22 mouse cellular contexts compared by ENCODE assay signal in the genomic region with DNA sequence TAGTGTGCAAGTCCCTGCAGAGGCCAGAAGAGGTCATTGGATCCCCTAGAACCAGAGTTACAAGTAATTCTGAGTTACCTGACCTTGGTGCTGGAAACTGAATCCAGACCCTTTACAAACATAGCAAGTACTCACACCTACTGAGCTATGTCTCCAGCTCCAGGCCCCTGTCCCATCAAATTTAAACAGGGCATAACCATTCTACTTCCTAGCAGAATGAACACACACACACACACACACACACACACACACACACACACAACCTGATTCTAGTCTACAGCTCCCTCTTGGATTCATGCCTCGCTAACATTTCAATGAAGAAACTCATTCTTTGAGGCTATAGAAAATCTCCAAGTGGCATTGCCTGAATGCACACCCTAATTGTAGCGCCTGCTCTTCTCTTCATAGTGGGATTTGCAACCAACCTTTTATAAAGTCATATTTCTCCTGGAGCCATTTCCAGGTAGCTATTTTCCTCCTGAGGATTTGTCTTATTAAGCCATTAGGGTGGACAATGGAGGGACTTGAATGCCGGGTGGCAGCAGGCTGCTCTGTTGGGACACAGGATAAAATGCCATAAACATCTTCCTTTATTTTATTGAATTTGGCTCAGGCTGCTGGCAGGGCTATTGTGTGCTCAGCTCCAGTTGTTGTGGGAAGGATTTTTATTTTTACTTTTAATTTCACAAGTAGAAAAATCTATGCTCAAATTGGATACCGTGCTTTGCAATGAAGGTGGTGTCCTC.
DNase-seq lines count a peak whose midpoint lies in the region; ATAC-seq and TF ChIP-seq lines count a peak whose summit lies in the region.
"Had no signal": no experiment of that assay in that cellular context is flagged by ENCODE, and none has a peak within 500 bp of the region (broad histone marks: within the 10 kb centered on the region; RNA-seq: fewer than 3 reads in every experiment).

No protein-coding gene starts in this region.

- no peaks in the 10 kb centered on the region for H3K36me3 ChIP-seq in forebrain, embryonic 12.5 days (replicated peaks)
- no peaks in the 10 kb centered on the region for H3K36me3 ChIP-seq in forebrain, postnatal 0 days (ENCODE audit: insufficient read depth)
- H3K36me3 ChIP-seq in hindbrain, embryonic 14.5 days (replicated peaks; ENCODE audit: control insufficient read depth, insufficient read depth), result no peaks in the 10 kb centered on the region
- H3K36me3 ChIP-seq in hindbrain, postnatal 0 days (ENCODE audit: insufficient read depth, low read length), result no peaks in the 10 kb centered on the region
- H3K36me3 ChIP-seq in midbrain, embryonic 16.5 days (ENCODE audit: control insufficient read depth, insufficient read depth, low read length), result no peaks in the 10 kb centered on the region
- H3K36me3 ChIP-seq in kidney, embryonic 16.5 days (ENCODE audit: insufficient read depth, low read length), result 0 out of 2 replicates have a peak, but pooled peaks cover 5% of the 10 kb centered on the region
- H3K36me3 ChIP-seq: embryonic facial prominence, embryonic 10.5 days; intestine, embryonic 15.5 days; midbrain, embryonic 12.5 days had no signal

- TF ChIP-seq CTCF in forebrain, postnatal 0 days (IDR thresholded peaks at IDR 0.05; ENCODE audit: low read depth), result no peak
- no peak for TF ChIP-seq CTCF in hindbrain, postnatal 0 days (IDR thresholded peaks at IDR 0.05; ENCODE audit: low read depth)

- no peak overlapping the region for H3K4me3 ChIP-seq in forebrain, embryonic 12.5 days (replicated peaks)
- H3K4me3 ChIP-seq in forebrain, postnatal 0 days (ENCODE audit: low read depth, low read length), result no peak overlapping the region
- H3K4me3 ChIP-seq in hindbrain, embryonic 14.5 days (replicated peaks; ENCODE audit: low read length), result no peak overlapping the region
- H3K4me3 ChIP-seq in hindbrain, postnatal 0 days (ENCODE audit: low read length), result no peak overlapping the region
- H3K4me3 ChIP-seq in midbrain, embryonic 16.5 days (ENCODE audit: low read depth, low read length), result no peak overlapping the region
- no peak overlapping the region for H3K4me3 ChIP-seq in kidney, embryonic 16.5 days (ENCODE audit: low read length)
- H3K4me3 ChIP-seq: embryonic facial prominence, embryonic 10.5 days; forebrain, embryonic 13.5 days; heart, embryonic 12.5 days; intestine, embryonic 15.5 days; midbrain, embryonic 12.5 days had no signal

- H3K9me3 ChIP-seq in forebrain, embryonic 12.5 days, result peaks cover 8% of the 10 kb centered on the region
- peaks cover 4% of the 10 kb centered on the region; the same call in 1 of the 2 replicates for H3K9me3 ChIP-seq in forebrain, postnatal 0 days (ENCODE audit: low read length)
- peaks cover 7% of the 10 kb centered on the region; the same call in 1 of the 2 replicates for H3K9me3 ChIP-seq in hindbrain, embryonic 14.5 days (ENCODE audit: control insufficient read depth, low read length)
- no peaks in the 10 kb centered on the region for H3K9me3 ChIP-seq in hindbrain, postnatal 0 days (ENCODE audit: low read length)
- peaks cover 4% of the 10 kb centered on the region; the same call in 1 of the 2 replicates for H3K9me3 ChIP-seq in midbrain, embryonic 16.5 days (replicated peaks; ENCODE audit: control insufficient read depth, low read length, poor library complexity, severe bottlenecking)
- peaks cover 6% of the 10 kb centered on the region for H3K9me3 ChIP-seq in kidney, embryonic 16.5 days (ENCODE audit: low read length)
- H3K9me3 ChIP-seq: intestine, embryonic 15.5 days had no signal

- no peak overlapping the region for H3K9ac ChIP-seq in forebrain, embryonic 12.5 days
- H3K9ac ChIP-seq in forebrain, postnatal 0 days, result no peak overlapping the region
- no peak overlapping the region for H3K9ac ChIP-seq in hindbrain, embryonic 14.5 days
- no peak overlapping the region for H3K9ac ChIP-seq in hindbrain, postnatal 0 days (replicated peaks; ENCODE audit: low read length)
- H3K9ac ChIP-seq in midbrain, embryonic 16.5 days (ENCODE audit: low read depth, low read length), result no peak overlapping the region
- no peak overlapping the region for H3K9ac ChIP-seq in kidney, embryonic 16.5 days (replicated peaks; ENCODE audit: low read length)
- H3K9ac ChIP-seq: forebrain, embryonic 13.5 days; heart, embryonic 12.5 days; intestine, embryonic 15.5 days; lung, embryonic 14.5 days; midbrain, embryonic 12.5 days had no signal

- 52% methylated on average over 4 of the region's 4 CpGs for WGBS in forebrain, embryonic 12.5 days
- WGBS in forebrain, postnatal 0 days, result 37% methylated on average over 4 of the region's 4 CpGs
- WGBS in hindbrain, embryonic 14.5 days, result 58% methylated on average over 4 of the region's 4 CpGs
- WGBS in hindbrain, postnatal 0 days, result 50% methylated on average over 4 of the region's 4 CpGs
- WGBS in midbrain, embryonic 16.5 days, result 49% methylated on average over 4 of the region's 4 CpGs
- 91% methylated on average over 4 of the region's 4 CpGs for WGBS in kidney, embryonic 16.5 days

- no peak overlapping the region for H3K4me2 ChIP-seq in forebrain, embryonic 12.5 days
- H3K4me2 ChIP-seq in forebrain, postnatal 0 days (ENCODE audit: low read depth), result no peak overlapping the region
- H3K4me2 ChIP-seq in hindbrain, embryonic 14.5 days (replicated peaks), result no peak overlapping the region
- H3K4me2 ChIP-seq in hindbrain, postnatal 0 days (ENCODE audit: low read depth, low read length), result no peak overlapping the region
- no peak overlapping the region for H3K4me2 ChIP-seq in midbrain, embryonic 16.5 days (ENCODE audit: low read length)
- H3K4me2 ChIP-seq in kidney, embryonic 16.5 days (replicated peaks; ENCODE audit: low read depth, low read length), result no peak overlapping the region
- H3K4me2 ChIP-seq: forebrain, embryonic 13.5 days; heart, embryonic 12.5 days; intestine, embryonic 15.5 days; liver, embryonic 11.5 days; lung, embryonic 14.5 days; midbrain, embryonic 12.5 days had no signal

- H3K27me3 ChIP-seq in forebrain, embryonic 12.5 days, result no peaks in the 10 kb centered on the region
- no peaks in the 10 kb centered on the region for H3K27me3 ChIP-seq in forebrain, postnatal 0 days (ENCODE audit: insufficient read depth, low read length)
- H3K27me3 ChIP-seq in hindbrain, embryonic 14.5 days (ENCODE audit: control insufficient read depth, insufficient read depth, low read length), result no peaks in the 10 kb centered on the region
- no peaks in the 10 kb centered on the region for H3K27me3 ChIP-seq in hindbrain, postnatal 0 days (ENCODE audit: insufficient read depth, low read length)
- H3K27me3 ChIP-seq in midbrain, embryonic 16.5 days (ENCODE audit: control insufficient read depth, insufficient read depth, low read depth, low read length), result no peaks in the 10 kb centered on the region
- H3K27me3 ChIP-seq in kidney, embryonic 16.5 days (ENCODE audit: insufficient read depth, low read length), result no peaks in the 10 kb centered on the region
- H3K27me3 ChIP-seq: heart, embryonic 12.5 days; intestine, embryonic 15.5 days; midbrain, embryonic 12.5 days had no signal

- H3K4me1 ChIP-seq in forebrain, embryonic 12.5 days, result no peaks in the 10 kb centered on the region
- no peaks in the 10 kb centered on the region for H3K4me1 ChIP-seq in forebrain, postnatal 0 days (ENCODE audit: insufficient read depth)
- H3K4me1 ChIP-seq in hindbrain, embryonic 14.5 days (replicated peaks; ENCODE audit: control insufficient read depth, insufficient read depth, low read length), result 0 out of 2 replicates have a peak, but pooled peaks cover 9% of the 10 kb centered on the region
- H3K4me1 ChIP-seq in hindbrain, postnatal 0 days (ENCODE audit: insufficient read depth, low read length), result no peaks in the 10 kb centered on the region
- H3K4me1 ChIP-seq in midbrain, embryonic 16.5 days (ENCODE audit: control insufficient read depth, insufficient read depth, low read length), result 0 out of 2 replicates have a peak, but pooled peaks cover 2% of the 10 kb centered on the region
- no peaks in the 10 kb centered on the region for H3K4me1 ChIP-seq in kidney, embryonic 16.5 days (ENCODE audit: insufficient read depth, low read length)
- H3K4me1 ChIP-seq: embryonic facial prominence, embryonic 10.5 days; intestine, embryonic 15.5 days; midbrain, embryonic 12.5 days had no signal

- DNase-seq in forebrain, postnatal 0 days, result no peak
- DNase-seq in hindbrain, embryonic 14.5 days (ENCODE audit: low spot score), result no peak
- DNase-seq in hindbrain, postnatal 0 days (ENCODE audit: low spot score), result no peak
- peak; percentile 11 for DNase-seq in 416B (ENCODE audit: low read depth)
- DNase-seq in embryo, embryonic 11 days, result no peak
- DNase-seq: cerebellum, adult 8-10 months; gastrocnemius, postnatal 25 days; kidney, postnatal 4 days; lung, embryonic 14.5 days; lung, postnatal 4 days; right cerebral cortex, adult 18-20 months; thymus, postnatal 14 days had no signal

- H3K27ac ChIP-seq in forebrain, embryonic 12.5 days, result 0 out of 2 replicates have a peak overlapping the region, but pooled peaks have one; percentile 25
- no peak overlapping the region for H3K27ac ChIP-seq in forebrain, postnatal 0 days (ENCODE audit: low read depth, low read length)
- peak overlapping the region; percentile 63; the same call in 1 of the 2 replicates for H3K27ac ChIP-seq in hindbrain, embryonic 14.5 days
- no peak overlapping the region for H3K27ac ChIP-seq in hindbrain, postnatal 0 days
- H3K27ac ChIP-seq in midbrain, embryonic 16.5 days (ENCODE audit: low read length), result 0 out of 2 replicates have a peak overlapping the region, but pooled peaks have one; percentile 0
- no peak overlapping the region for H3K27ac ChIP-seq in kidney, embryonic 16.5 days (ENCODE audit: low read length)
- H3K27ac ChIP-seq: embryonic facial prominence, embryonic 10.5 days; forebrain, embryonic 13.5 days; intestine, embryonic 15.5 days; midbrain, embryonic 12.5 days had no signal

- no peak for ATAC-seq in forebrain, embryonic 12.5 days (ENCODE audit: low FRiP score)
- ATAC-seq in forebrain, postnatal 0 days, result no peak
- ATAC-seq in hindbrain, embryonic 14.5 days (ENCODE audit: low FRiP score), result 0 out of 2 replicates have a peak, but pooled peaks have one; percentile 24
- ATAC-seq in hindbrain, postnatal 0 days, result no peak
- no peak for ATAC-seq in midbrain, embryonic 16.5 days
- no peak for ATAC-seq in kidney, embryonic 16.5 days (ENCODE audit: low FRiP score, low TSS enrichment)
- ATAC-seq: CD4-positive, CD25-positive, alpha-beta regulatory T cell, adult 4 months; forebrain, embryonic 13.5 days; intestine, embryonic 15.5 days had no signal

Comparison
In these comparisons a context has a peak if more than half of its experiments do, and no peak if none do; other contexts are left out.
1. H3K27ac ChIP-seq: peak in forebrain, embryonic 12.5 days (single experiment), hindbrain, embryonic 14.5 days (single experiment) and midbrain, embryonic 16.5 days (single experiment); none in forebrain, postnatal 0 days (single experiment), hindbrain, postnatal 0 days (single experiment) and kidney, embryonic 16.5 days (single experiment).